Mouse (Mus musculus) liver, embryonic 14.5 days (tissue): ENCODE measurements around the gene Gpr173. TPM values are rescaled to one million over a fixed set of nuclear protein-coding genes. Genes with fewer than 3 reads are reported as not detected.
"Not testable (repeated sequence)": the region's sequence is repeated elsewhere in the genome, so short reads cannot be mapped to it uniquely, and the experiment has no call there.

ENCODE experiments used
- ATAC-seq: fragments of 200-750 bp; cut with Nextera tagmentation; 2 replicates; pipeline ENCODE4 v1.8.0; 2017; ENCODE audit warnings: moderate number of reproducible peaks, mild to moderate bottlenecking, moderate library complexity; ENCODE audit not compliant: insufficient read depth
- DNase-seq, 3 experiments: peaks; one replicate each; pipeline ENCODE4 v3.0.0-alpha.2; 2012 to 2013; ENCODE audit warnings: low read depth in 3 of 3, low spot score in 3 of 3
- H3K27ac ChIP-seq: fragments of 300-500 bp; sonication (generic); 2 replicates; pipeline ENCODE4 v1.5.1; 2014; ENCODE audit warnings: moderate library complexity, mild to moderate bottlenecking, control low read depth, inconsistent platforms
- H3K27me3 ChIP-seq: fragments of 300-500 bp; sonication (generic); 2 replicates; pipeline ENCODE4 v1.6.1; 2014; ENCODE audit warnings: mild to moderate bottlenecking, low read length, moderate library complexity; ENCODE audit not compliant: control insufficient read depth, insufficient read depth
- H3K36me3 ChIP-seq: fragments of 300-500 bp; sonication (generic); replicated peaks from 2 replicates; pipeline ENCODE4 v1.6.1; 2014; ENCODE audit warnings: low read depth; ENCODE audit not compliant: control insufficient read depth, insufficient read depth
- H3K4me1 ChIP-seq, 2 experiments: fragments of 200-500 bp in 1 of 2; fragments of 300-500 bp in 1 of 2; sonication (generic) in 1 of 2; replicated peaks; 2 replicates each; pipeline ENCODE4 v1.6.1; 2012 to 2014; ENCODE audit warnings: antibody characterized with exemption in 1 of 2, inconsistent platforms in 1 of 2, low read length in 1 of 2; ENCODE audit not compliant: control insufficient read depth in 2 of 2, insufficient read depth in 2 of 2
- H3K4me2 ChIP-seq: fragments of 300-500 bp; sonication (generic); 2 replicates; pipeline ENCODE4 v1.6.1; 2014; ENCODE audit warnings: low read depth, mild to moderate bottlenecking, control low read depth, moderate library complexity
- H3K4me3 ChIP-seq, 2 experiments: fragments of 200-500 bp in 1 of 2; fragments of 300-500 bp in 1 of 2; sonication (generic) in 1 of 2; 2 replicates each; pipeline ENCODE4 v1.5.1; 2012 to 2014; ENCODE audit warnings: low read depth in 2 of 2, low read length in 2 of 2, mild to moderate bottlenecking in 2 of 2, control low read depth in 1 of 2, inconsistent platforms in 1 of 2, moderate library complexity in 1 of 2; ENCODE audit not compliant: insufficient read depth in 1 of 2
- H3K9ac ChIP-seq: fragments of 300-500 bp; sonication (generic); replicated peaks from 2 replicates; pipeline ENCODE4 v1.6.1; 2014; ENCODE audit warnings: mild to moderate bottlenecking, control low read depth, moderate library complexity
- H3K9me3 ChIP-seq: fragments of 300-500 bp; sonication (generic); 2 replicates; pipeline ENCODE4 v1.6.1; 2016; ENCODE audit warnings: low read length, mixed read lengths; ENCODE audit not compliant: control insufficient read depth
- CTCF ChIP-seq: IDR thresholded peaks from 2 replicates; pipeline ENCODE4 v1.5.1; 2016; ENCODE audit warnings: antibody characterized with exemption, low read depth, control low read depth
- EP300 ChIP-seq: IDR thresholded peaks from 2 replicates; pipeline ENCODE4 v1.6.1; 2016; ENCODE audit warnings: antibody characterized with exemption, low read depth
- WGBS: fragments of 180-500 bp; shearing (Covaris S2); extraction: QIAGEN DNeasy Blood & Tissue Kit; methylation state at CpG from one replicate; pipeline ENCODE4 v1.1.7; 2014; ENCODE audit not compliant: insufficient replicate concordance; 5-methylcytosine and 5-hydroxymethylcytosine counted together
- polyA plus RNA-seq, 2 experiments: library from polyadenylated mRNA; depleted of rRNA in 1 of 2; stranded (reverse) in 1 of 2; unstranded in 1 of 2; fragments of >200 nt; fragmentation: Nextera tagmentation in 1 of 2; extraction: Ambion mirVana in 1 of 2; gene quantifications; 2 replicates each; pipeline versions ENCODE4 v1.2.1 to v1.2.3; 2012 to 2014

Gpr173 gene
- polyA plus RNA-seq, 2 experiments, result 0.10 to 0.20 TPM

- WGBS, result 46% methylated on average over 11 of the region's 11 CpGs
- H3K9ac ChIP-seq, result peak overlapping the region; percentile 36
- no peak overlapping the region for H3K27ac ChIP-seq
- peak overlapping the region; percentile 49 to 62 for H3K4me3 ChIP-seq
- ATAC-seq, result no peak
- no peaks in the 10 kb centered on the region; the same call in 1 of the 2 replicates for H3K27me3 ChIP-seq
- no peak for TF ChIP-seq CTCF
- TF ChIP-seq EP300, result no peak
- peaks cover 0 to 5% of the 10 kb centered on the region in 2 experiments; a peak in 1 of 4 replicates for H3K4me1 ChIP-seq
- DNase-seq, result no peak
- H3K36me3 ChIP-seq, result no peaks in the 10 kb centered on the region
- H3K9me3 ChIP-seq, result no peaks in the 10 kb centered on the region
- H3K4me2 ChIP-seq, result peak overlapping the region; percentile 77
Observed at GRCm38 (mm10) chrX:152341496-152341895, 27.0 kb downstream of the Gpr173 start.

- Histone ChIP-seq H3K4me2 (peak overlapping the region; percentile 57), H3K4me3 (peak overlapping the region; percentile 50 to 71), H3K9me3 (no peaks in the 10 kb centered on the region), H3K36me3 (no peaks in the 10 kb centered on the region), H3K27me3 (no peaks in the 10 kb centered on the region), H3K9ac (peak overlapping the region; percentile 48), H3K27ac (no peak overlapping the region; the same call in 1 of the 2 replicates), H3K4me1 (peaks cover 0 to 5% of the 10 kb centered on the region in 2 experiments; a peak in 1 of 4 replicates)
- TF ChIP-seq EP300 (no peak), CTCF (no peak; the same call in 1 of the 2 replicates)
- peak; percentile 57 to 67 (median 60) for DNase-seq
- WGBS, result 12% methylated on average over 33 of the region's 33 CpGs
- ATAC-seq, result peak; percentile 93
Observed at GRCm38 (mm10) chrX:152336546-152337332, 31.8 kb downstream of the Gpr173 start.

GRCm38 (mm10) chrX:152336123-152336522 is 32.4 kb downstream of the Gpr173 start:
- ATAC-seq, result peak; percentile 21; the same call in 1 of the 2 replicates
- not testable (repeated sequence) for H3K27ac ChIP-seq, H3K9ac ChIP-seq, H3K4me1 ChIP-seq, H3K9me3 ChIP-seq, DNase-seq, H3K36me3 ChIP-seq, H3K27me3 ChIP-seq
- Histone ChIP-seq H3K4me3 (peak overlapping the region; percentile 50 to 71; a peak in 3 of 4 replicates), H3K4me2 (peak overlapping the region; percentile 57)
- 57% methylated on average over 4 of the region's 4 CpGs for WGBS

GRCm38 (mm10) chrX:152329400-152329799 is 39.1 kb downstream of the Gpr173 start:
- not testable (repeated sequence) for DNase-seq, H3K4me1 ChIP-seq, H3K36me3 ChIP-seq, H3K27me3 ChIP-seq, H3K4me2 ChIP-seq, H3K27ac ChIP-seq, H3K9ac ChIP-seq, H3K9me3 ChIP-seq, H3K4me3 ChIP-seq, ATAC-seq

GRCm38 (mm10) chrX:152327689-152328052 is 40.8 kb downstream of the Gpr173 start:
- TF ChIP-seq CTCF, result no peak
- Histone ChIP-seq H3K9ac (no peak overlapping the region), H3K4me1 (peaks cover 0 to 6% of the 10 kb centered on the region in 2 experiments; a peak in 1 of 4 replicates), H3K4me2 (peak overlapping the region; percentile 73), H3K27ac (no peak overlapping the region), H3K9me3 (no peaks in the 10 kb centered on the region), H3K36me3 (no peaks in the 10 kb centered on the region), H3K4me3 (peak overlapping the region; percentile 33 to 67), H3K27me3 (no peaks in the 10 kb centered on the region)
- DNase-seq (no peak), ATAC-seq (peak; percentile 21)
- 22% methylated on average over 8 of the region's 8 CpGs for WGBS
